Mouse (Mus musculus): ENCODE measurements around the gene Slc39a11. TPM values are rescaled to one million over a fixed set of nuclear protein-coding genes. Genes with fewer than 3 reads are reported as not detected.

The Slc39a11 gene
- total RNA-seq, 2 experiments from 2014 or later, result 3.6 TPM

DNA sequence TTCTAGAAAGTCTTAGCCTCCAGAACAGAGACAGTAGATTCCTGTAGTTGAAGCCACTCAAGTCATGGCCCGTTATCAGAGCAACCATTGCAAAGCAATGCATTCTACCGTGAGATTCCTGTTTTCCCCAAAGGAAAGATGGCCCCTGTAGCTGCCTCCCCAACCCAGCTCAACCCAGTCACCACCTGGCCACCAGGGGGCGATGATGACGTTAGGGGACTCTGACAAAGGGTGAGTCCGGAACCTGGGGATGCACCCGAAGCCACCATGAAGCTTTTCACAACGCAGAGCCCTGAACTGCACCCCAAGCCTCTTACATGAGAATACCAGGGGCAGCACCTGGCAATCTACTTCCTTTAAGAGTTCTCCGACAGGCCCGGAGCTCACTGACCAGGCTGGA lies 151.0 kb downstream of the Slc39a11 start:
- intact Hi-C loops (cut with DNase I; ENCODE audit: low total_unique reads), result no loop called here
- peak; percentile 20 for DNase-seq

DNA sequence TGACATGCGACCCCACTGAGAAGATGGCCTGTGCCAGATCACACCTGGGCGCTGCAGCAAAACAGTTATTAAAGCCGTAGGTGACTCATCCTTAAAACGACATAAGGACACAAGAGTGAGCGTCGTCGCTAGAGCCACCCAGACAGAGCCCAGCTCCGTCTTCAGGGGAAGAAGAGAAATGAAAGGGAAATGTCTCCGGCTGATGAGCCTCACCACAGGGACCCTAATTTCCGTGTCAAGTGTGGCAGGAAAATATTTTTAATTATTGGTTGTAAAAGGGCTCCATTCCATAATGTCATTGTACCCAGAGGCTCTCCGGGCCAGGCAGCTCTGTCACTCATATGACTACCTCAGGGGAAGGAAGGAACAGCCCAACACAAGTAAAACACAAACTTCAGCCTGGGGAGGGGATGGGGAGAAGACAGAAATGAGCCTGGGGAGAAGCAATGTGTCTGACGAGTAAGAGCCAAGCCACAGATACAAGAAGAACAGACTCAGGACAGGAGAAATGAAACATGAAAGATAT lies 155.8 kb downstream of the Slc39a11 start:
- no peak for DNase-seq
- intact Hi-C loops (cut with DNase I; ENCODE audit: low total_unique reads), result no loop called here

GRCm38 (mm10) chr11:113490530-113491520 lies 159.1 kb downstream of the Slc39a11 start:
- intact Hi-C loops (cut with DNase I; ENCODE audit: low total_unique reads), result no loop called here
- DNase-seq, result no peak

DNA sequence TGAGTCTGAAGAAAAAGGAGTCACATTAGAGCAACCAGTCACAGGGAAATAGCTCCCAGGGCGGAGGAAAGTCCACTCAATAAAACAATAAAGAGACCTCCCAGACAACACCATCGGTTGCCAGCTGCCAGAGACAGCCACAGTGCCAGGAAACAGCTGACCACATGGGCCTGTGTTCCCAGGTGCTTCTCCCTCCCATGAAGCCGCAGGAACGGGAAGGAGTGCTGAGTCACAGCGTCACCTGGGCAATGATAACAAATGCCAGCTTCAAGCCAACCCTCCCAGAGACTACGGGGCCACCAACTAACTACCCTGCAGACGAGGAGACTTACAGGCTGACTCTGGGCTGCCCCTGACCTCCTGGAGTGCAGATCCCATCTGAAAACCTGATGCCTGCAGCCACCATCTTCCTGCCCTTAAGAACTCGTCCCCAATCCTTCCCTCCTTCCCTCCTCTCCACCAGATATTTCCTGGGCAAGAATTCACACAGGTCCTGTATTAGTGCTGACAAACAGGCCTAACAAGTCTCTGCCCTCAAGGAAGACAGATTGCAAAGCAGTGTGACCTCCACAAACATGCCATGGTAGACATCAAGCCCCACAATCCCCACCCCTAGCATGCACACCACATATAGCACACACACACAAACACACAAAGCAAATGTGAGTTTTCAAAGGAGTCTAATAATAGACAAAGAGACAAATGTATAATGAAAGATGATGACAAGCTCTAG lies 162.1 kb downstream of the Slc39a11 start:
- DNase-seq, result no peak
- intact Hi-C loops (cut with DNase I; ENCODE audit: low total_unique reads), result no loop called here

GRCm38 (mm10) chr11:113484037-113484436 lies 165.8 kb downstream of the Slc39a11 start:
- intact Hi-C loops (cut with DNase I; ENCODE audit: low total_unique reads), result no loop called here
- no peak for DNase-seq

DNA sequence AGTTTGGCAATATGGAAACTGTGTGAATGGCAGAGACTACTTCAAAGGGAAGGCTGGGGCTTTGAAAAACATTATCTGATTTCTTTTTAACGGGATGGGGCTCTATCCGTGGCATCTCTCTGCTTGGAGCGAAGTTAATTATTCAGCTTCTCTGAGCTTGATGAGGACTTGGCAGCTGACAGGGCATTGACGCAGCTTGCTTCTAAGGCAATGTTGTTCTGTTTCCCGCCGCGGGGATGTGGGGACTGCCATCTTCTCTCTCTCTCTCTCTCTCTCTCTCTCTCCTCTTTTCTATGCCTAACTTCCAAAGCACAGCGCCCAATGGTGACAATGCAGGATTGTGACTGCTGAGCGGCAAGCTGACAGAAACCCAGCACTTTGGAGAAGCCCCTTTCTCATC lies 172.3 kb downstream of the Slc39a11 start:
- no peak for DNase-seq
- intact Hi-C loops (cut with DNase I; ENCODE audit: low total_unique reads), result no loop called here

GRCm38 (mm10) chr11:113476720-113477119 lies 173.2 kb downstream of the Slc39a11 start:
- DNase-seq, result no peak

DNA sequence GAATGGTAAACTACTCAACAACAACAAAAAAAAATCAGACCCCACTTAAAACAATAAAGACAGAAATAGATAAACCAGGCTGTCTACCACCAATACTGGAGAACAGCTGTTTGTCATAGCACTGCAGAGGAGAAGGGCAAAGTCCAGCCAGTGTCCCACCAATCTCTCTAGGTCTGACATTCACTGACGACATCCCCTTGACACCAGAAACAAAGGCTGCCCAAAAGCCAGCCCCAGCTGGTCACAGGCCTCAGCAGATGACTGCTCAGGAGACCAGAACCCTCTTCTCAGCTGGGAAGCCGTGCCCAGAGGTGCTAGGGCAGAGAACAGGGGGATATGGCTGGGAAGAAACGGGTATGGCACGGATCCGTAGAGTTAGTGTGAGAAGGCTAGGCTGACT lies 174.4 kb downstream of the Slc39a11 start:
- intact Hi-C loops (cut with DNase I; ENCODE audit: low total_unique reads), result no loop called here
- no peak for DNase-seq

More at GRCm38 (mm10) chr11:113476720-113477119, 173.2 kb downstream of the Slc39a11 start:
- intact Hi-C loops (cut with DNase I; ENCODE audit: low total_unique reads), result no loop called here

- intact Hi-C loops (cut with DNase I; ENCODE audit: low total_unique reads), result no loop called here
- DNase-seq, result no peak
Measured at GRCm38 (mm10) chr11:113473998-113474534, 175.8 kb downstream of the Slc39a11 start.

- intact Hi-C loops (cut with DNase I; ENCODE audit: low total_unique reads), result no loop called here
- no peak for DNase-seq
Measured at GRCm38 (mm10) chr11:113471936-113472335, 177.9 kb downstream of the Slc39a11 start.

- intact Hi-C loops (cut with DNase I; ENCODE audit: low total_unique reads), result no loop called here
- DNase-seq, result no peak
Measured at GRCm38 (mm10) chr11:113469919-113470785, 179.7 kb downstream of the Slc39a11 start.

DNA sequence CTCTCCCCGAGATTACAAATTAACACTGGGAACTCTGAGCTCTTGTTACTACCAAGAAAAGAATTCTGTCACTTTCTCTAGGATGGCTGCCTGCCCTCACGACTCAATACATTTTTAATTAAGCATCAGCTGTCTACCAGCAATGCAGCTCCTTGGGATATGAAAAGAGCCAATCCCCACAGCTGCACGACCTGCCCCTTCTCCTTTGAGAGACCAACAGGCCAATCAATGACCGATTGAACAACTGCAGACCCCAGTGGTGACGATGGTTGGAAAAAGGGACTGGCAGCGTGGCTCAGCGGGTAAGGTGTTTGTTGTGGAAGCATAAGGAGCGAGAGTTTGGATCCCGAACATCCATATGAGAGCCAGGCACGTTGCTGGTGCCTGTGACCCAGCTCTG lies 181.9 kb downstream of the Slc39a11 start:
- intact Hi-C loops (cut with DNase I; ENCODE audit: low total_unique reads), result no loop called here

GRCm38 (mm10) chr11:113467313-113467811 lies 182.5 kb downstream of the Slc39a11 start:
- DNase-seq, result no peak
- intact Hi-C loops (cut with DNase I; ENCODE audit: low total_unique reads), result no loop called here

More for the DNA sequence above, 181.9 kb downstream of the Slc39a11 start:
- DNase-seq, result no peak

- intact Hi-C loops (cut with DNase I; ENCODE audit: low total_unique reads), result no loop called here
Measured at GRCm38 (mm10) chr11:113460118-113460517, 189.8 kb downstream of the Slc39a11 start.

DNA sequence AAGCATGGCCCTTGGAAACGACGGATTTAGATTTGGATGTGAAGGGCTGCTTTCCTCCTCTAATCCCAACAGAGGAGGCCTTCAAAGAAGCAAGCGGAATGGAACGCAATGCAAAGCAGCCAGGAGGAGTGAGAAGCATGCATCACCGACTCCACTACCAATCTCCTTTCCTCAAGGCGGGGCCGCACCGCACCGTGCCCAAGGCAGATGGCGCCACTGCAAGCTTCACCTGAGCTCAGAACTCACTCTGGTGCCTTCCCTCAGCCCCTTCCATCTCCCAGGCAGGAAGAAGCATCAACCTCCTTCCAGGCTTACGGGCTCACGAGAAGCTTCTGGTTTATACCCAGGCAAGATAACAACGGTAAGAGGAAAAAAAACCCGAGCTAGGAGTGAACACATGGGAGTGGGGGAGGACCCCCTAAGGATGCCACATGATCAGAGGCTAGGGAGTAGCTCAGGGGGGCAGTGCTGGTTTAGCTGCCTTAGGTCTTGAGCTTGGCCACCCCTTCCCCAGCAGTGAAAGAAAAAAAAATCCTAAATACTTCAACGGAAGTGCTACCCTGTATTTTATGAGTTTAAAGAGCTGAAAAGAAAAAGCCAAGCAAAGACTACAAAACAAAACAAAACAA lies 191.2 kb downstream of the Slc39a11 start:
- DNase-seq, result no peak
- intact Hi-C loops (cut with DNase I; ENCODE audit: low total_unique reads), result no loop called here

More at GRCm38 (mm10) chr11:113460118-113460517, 189.8 kb downstream of the Slc39a11 start:
- no peak for DNase-seq

- intact Hi-C loops (cut with DNase I; ENCODE audit: low total_unique reads), result no loop called here
- no peak for DNase-seq
Measured at GRCm38 (mm10) chr11:113452861-113453568, 196.9 kb downstream of the Slc39a11 start.

DNA sequence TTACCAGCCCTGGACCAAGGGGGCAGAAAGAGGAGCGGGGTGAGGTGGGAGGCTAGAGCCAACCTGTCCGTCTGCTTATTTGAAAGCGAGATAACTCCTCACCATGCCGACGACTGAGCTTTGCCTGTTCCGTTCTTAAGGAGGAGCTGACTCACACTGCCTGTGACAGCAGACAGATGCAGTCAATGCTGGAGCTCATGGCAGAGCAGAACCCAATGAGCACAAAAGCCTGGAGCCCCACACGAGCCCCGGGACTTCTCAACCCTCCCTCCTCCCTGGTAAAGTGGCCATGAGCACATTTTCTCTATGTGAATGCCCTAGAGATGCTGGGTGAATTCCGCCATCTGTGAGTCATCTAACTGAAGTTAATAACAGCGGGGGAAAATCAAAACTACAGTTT lies 198.6 kb downstream of the Slc39a11 start:
- intact Hi-C loops (cut with DNase I; ENCODE audit: low total_unique reads), result no loop called here
- DNase-seq, result no peak

- intact Hi-C loops (cut with DNase I; ENCODE audit: low total_unique reads), result no loop called here
- no peak for DNase-seq
Measured at GRCm38 (mm10) chr11:113450665-113451064, 199.2 kb downstream of the Slc39a11 start.
